Mouse (Mus musculus) liver, adult 2 months (tissue): ENCODE measurements around the gene Upf3a. TPM values are rescaled to one million over a fixed set of nuclear protein-coding genes. Genes with fewer than 3 reads are reported as not detected.
"Not testable (repeated sequence)": the region's sequence is repeated elsewhere in the genome, so short reads cannot be mapped to it uniquely, and the experiment has no call there.

Experiments used
- DNase-seq: peaks from one replicate; pipeline ENCODE4 v3.0.0-alpha.2; 2011; ENCODE audit warnings: low read depth, low spot score; ENCODE audit errors: extremely low read depth
- H3K27ac ChIP-seq: fragments of 200-500 bp; replicated peaks from 2 replicates; pipeline ENCODE4 v1.5.1; 2012; ENCODE audit warnings: low read depth, mild to moderate bottlenecking, control low read depth, inconsistent platforms, low read length; ENCODE audit not compliant: insufficient read depth
- H3K27me3 ChIP-seq: fragments of 200-500 bp; 2 replicates; pipeline ENCODE4 v1.6.1; 2012; ENCODE audit warnings: mild to moderate bottlenecking, moderate library complexity, low read length, inconsistent platforms; ENCODE audit not compliant: control insufficient read depth, insufficient read depth
- H3K36me3 ChIP-seq: fragments of 200-500 bp; 2 replicates; pipeline ENCODE4 v1.6.1; 2012; ENCODE audit warnings: low read length, inconsistent platforms; ENCODE audit not compliant: control insufficient read depth, insufficient read depth
- H3K4me1 ChIP-seq: fragments of 200-500 bp; 2 replicates; pipeline ENCODE4 v1.6.1; 2011; ENCODE audit warnings: low read length; ENCODE audit not compliant: control insufficient read depth, insufficient read depth
- H3K4me3 ChIP-seq: fragments of 200-500 bp; 2 replicates; pipeline ENCODE4 v1.5.1; 2011; ENCODE audit warnings: low read depth, mild to moderate bottlenecking, control low read depth, low read length, moderate library complexity; ENCODE audit not compliant: insufficient read depth
- H3K79me2 ChIP-seq: fragments of 200-500 bp; 2 replicates; pipeline ENCODE4 v1.6.1; 2012; ENCODE audit warnings: inconsistent platforms, mild to moderate bottlenecking, low read length, moderate library complexity; ENCODE audit not compliant: control insufficient read depth, insufficient read depth
- H3K9ac ChIP-seq: fragments of 200-500 bp; 2 replicates; pipeline ENCODE4 v1.6.1; 2012; ENCODE audit warnings: low read depth, mild to moderate bottlenecking, control low read depth, inconsistent platforms, low read length
- CTCF ChIP-seq: fragments of 200-500 bp; IDR thresholded peaks from 2 replicates; pipeline ENCODE4 v1.5.1; 2011; ENCODE audit warnings: low read depth, low read length, control low read depth
- WGBS: fragments of 180-500 bp; shearing (Covaris S2); methylation state at CpG from one replicate; pipeline ENCODE4 v1.1.7; 2018; 5-methylcytosine and 5-hydroxymethylcytosine counted together
- polyA plus RNA-seq: library from polyadenylated mRNA; depleted of rRNA; stranded (reverse); fragments of >200 nt; gene quantifications from 2 replicates; pipeline ENCODE4 v1.2.3, GENCODE M21; 2012; rRNA removed
- total RNA-seq: library from RNA; depleted of rRNA; stranded (reverse); fragments of >200 nt; gene quantifications from 2 replicates; pipeline ENCODE4 v1.2.3, GENCODE M21; 2014; rRNA removed

The Upf3a gene
- total and polyA plus RNA-seq, 2 experiments, result 3.2 to 5.3 TPM

DNA sequence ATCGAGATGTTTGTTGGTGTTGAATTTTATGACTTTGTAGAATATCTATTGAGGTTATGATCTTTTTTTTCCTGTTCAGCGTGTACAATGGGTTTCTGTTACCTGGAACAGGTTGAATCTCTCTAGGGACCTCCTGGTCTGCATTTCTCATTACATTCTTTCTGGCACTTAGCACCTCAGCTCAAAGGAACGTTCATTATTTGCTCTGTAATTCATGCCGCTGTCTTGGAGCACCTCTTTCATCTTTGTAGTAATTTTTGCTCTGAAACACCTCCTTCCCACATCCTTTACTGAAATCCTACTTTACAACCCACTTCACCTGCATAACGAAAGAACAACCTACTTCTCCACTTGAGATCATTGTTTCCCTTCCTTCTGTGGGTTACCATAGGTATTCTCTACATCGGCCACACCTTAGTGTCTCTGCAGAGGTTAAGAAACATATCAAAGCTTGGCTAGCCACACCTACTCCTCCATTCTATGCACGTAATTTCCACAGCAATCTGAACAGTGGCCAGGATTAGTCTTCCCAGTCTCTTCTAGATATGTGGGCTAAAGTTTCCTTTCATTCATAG, 43.3 kb downstream of the Upf3a start:
- H3K36me3 ChIP-seq, result no peaks in the 10 kb centered on the region
- H3K27me3 ChIP-seq, result no peaks in the 10 kb centered on the region; the same call in 1 of the 2 replicates
- no peak for TF ChIP-seq CTCF
- H3K9ac ChIP-seq, result no peak overlapping the region
- no peak overlapping the region for H3K4me3 ChIP-seq
- H3K27ac ChIP-seq, result no peak overlapping the region
- H3K4me1 ChIP-seq, result no peaks in the 10 kb centered on the region
- H3K79me2 ChIP-seq, result no peaks in the 10 kb centered on the region
- DNase-seq, result no peak
- 78% methylated on average over 7 of the region's 7 CpGs for WGBS

- WGBS, result 86% methylated on average over 5 of the region's 5 CpGs
Observed at GRCm38 (mm10) chr8:13838289-13838688, 52.9 kb downstream of the Upf3a start, which contains the start of gene AF366264. Gene AF366264, minus strand, starts transcription at chr8:13838389.

DNA sequence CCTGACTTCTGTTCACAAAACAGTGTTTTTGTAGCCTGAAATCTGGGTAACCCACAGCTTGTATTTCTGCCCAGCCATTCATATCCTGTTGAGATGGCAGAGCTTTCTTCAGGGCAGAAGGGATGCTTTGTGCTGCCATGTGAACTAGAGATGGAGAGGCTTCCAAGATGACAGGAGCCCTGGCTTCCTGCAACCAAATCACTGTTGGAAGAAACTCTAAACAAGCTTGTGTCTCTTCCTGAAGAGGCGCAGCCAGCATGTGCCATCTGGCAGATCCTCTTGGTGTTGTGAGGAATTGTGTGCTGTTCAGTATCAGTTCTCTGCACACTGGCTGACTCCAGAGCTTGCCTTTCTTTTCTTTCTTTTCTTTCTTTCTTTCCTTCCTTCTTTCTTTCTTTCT, 57.9 kb downstream of the Upf3a start:
- H3K36me3 ChIP-seq, result not testable (repeated sequence)

More at GRCm38 (mm10) chr8:13838289-13838688, 52.9 kb downstream of the Upf3a start, which contains the start of gene AF366264:
- H3K4me3 ChIP-seq, H3K4me1 ChIP-seq, H3K79me2 ChIP-seq, DNase-seq, H3K27ac ChIP-seq, H3K9ac ChIP-seq, H3K27me3 ChIP-seq, H3K36me3 ChIP-seq: not testable (repeated sequence)

More for the DNA sequence above, 57.9 kb downstream of the Upf3a start:
- not testable (repeated sequence) for H3K4me1 ChIP-seq, H3K27ac ChIP-seq, H3K9ac ChIP-seq, DNase-seq, H3K4me3 ChIP-seq, H3K79me2 ChIP-seq, H3K27me3 ChIP-seq
- 79% methylated on average over 1 of the region's 1 CpGs for WGBS

Other genes starting within 250 kb of the Upf3a start
- gene 1700029H14Rik, start 223.2 kb upstream of the Upf3a start, total RNA-seq, result not detected in 2 replicates
- gene 1700029H14Rik, start 223.2 kb upstream of the Upf3a start, polyA plus RNA-seq, result not detected in 2 replicates
- 10.3 TPM in 2 replicates for gene Rasa3, start 108.0 kb upstream of the Upf3a start, total RNA-seq
- gene Rasa3, start 108.0 kb upstream of the Upf3a start, polyA plus RNA-seq, result 6.1 and 6.6 TPM in 2 replicates
- gene Cfap97d2, start 79.7 kb upstream of the Upf3a start, total RNA-seq, result not detected in 2 replicates
- not detected in 2 replicates for gene Cfap97d2, start 79.7 kb upstream of the Upf3a start, polyA plus RNA-seq
- gene Cdc16, start 27.9 kb upstream of the Upf3a start, total RNA-seq, result 27.8 and 28.3 TPM in 2 replicates
- 12.2 and 13.5 TPM in 2 replicates for gene Cdc16, start 27.9 kb upstream of the Upf3a start, polyA plus RNA-seq
- not detected in 2 replicates for gene AF366264, start 52.8 kb downstream of the Upf3a start, total RNA-seq
- not detected in 2 replicates for gene AF366264, start 52.8 kb downstream of the Upf3a start, polyA plus RNA-seq
- 2.3 and 3.0 TPM in 2 replicates for gene Champ1, start 84.0 kb downstream of the Upf3a start, total RNA-seq
- gene Champ1, start 84.0 kb downstream of the Upf3a start, polyA plus RNA-seq, result 2.7 and 3.6 TPM in 2 replicates
- 5.4 and 6.5 TPM in 2 replicates for gene Coprs, start 104.7 kb downstream of the Upf3a start, total RNA-seq
- gene Coprs, start 104.7 kb downstream of the Upf3a start, polyA plus RNA-seq, result 5.2 and 5.8 TPM in 2 replicates